In genomic region chr5:135707039-135707438, GRCm38 (mm10) we compare ENCODE assay signal across 17 mouse cellular contexts. TPM values are rescaled to one million over a fixed set of nuclear protein-coding genes. Genes with fewer than 3 reads are reported as not detected.
A peak's percentile ranks its signal among the peaks of the same experiment; 100 is the strongest.
DNase-seq lines count a peak whose midpoint lies in the region; ATAC-seq and TF ChIP-seq lines count a peak whose summit lies in the region.
"Had no signal": no experiment of that assay in that cellular context is flagged by ENCODE, and none has a peak within 500 bp of the region (broad histone marks: within the 10 kb centered on the region; RNA-seq: fewer than 3 reads in every experiment).

No protein-coding gene starts in this region.

- ATAC-seq in kidney, embryonic 14.5 days (ENCODE audit: low FRiP score, low TSS enrichment): no peak
- no peak for ATAC-seq in liver, postnatal 0 days
- ATAC-seq in liver, embryonic 12.5 days: no peak
- ATAC-seq: forebrain, embryonic 15.5 days; hindbrain, postnatal 0 days had no signal

- peak; percentile 52 for DNase-seq in kidney, adult 2 months
- DNase-seq in liver, postnatal 0 days: no peak
- no peak for DNase-seq in right cerebral cortex, postnatal 36 days (ENCODE audit: low spot score in 2 of 2)
- DNase-seq: cerebellum, adult 11 months; cerebellum, adult 8-10 months; cerebellum, postnatal 14 days; embryo, embryonic 11 days; heart, postnatal 14 days had no signal

- no peak for TF ChIP-seq EP300 in liver, postnatal 0 days (IDR thresholded peaks at IDR 0.05; ENCODE audit: low read depth)

- TF ChIP-seq POLR2A in kidney, adult 2 months (IDR thresholded peaks at IDR 0.05; ENCODE audit: low read depth, low read length): no peak
- no peak for TF ChIP-seq POLR2A in bone marrow macrophage, adult 2 months (IDR thresholded peaks at IDR 0.05; ENCODE audit: borderline replicate concordance, low read depth, low read length)

- 67% methylated on average over 13 of the region's 13 CpGs for WGBS in kidney, adult 2 months
- 96% methylated on average over 13 of the region's 13 CpGs for WGBS in kidney, embryonic 14.5 days
- 87% methylated on average over 13 of the region's 13 CpGs for WGBS in liver, postnatal 0 days (ENCODE audit: insufficient replicate concordance)
- 90% methylated on average over 13 of the region's 13 CpGs for WGBS in liver, embryonic 12.5 days (ENCODE audit: insufficient replicate concordance)
- WGBS in macrophage (ENCODE audit: missing documents): 95% methylated on average over 13 of the region's 13 CpGs

- H3K4me2 ChIP-seq in kidney, embryonic 14.5 days (replicated peaks; ENCODE audit: low read depth, low read length): no peak overlapping the region
- no peak overlapping the region for H3K4me2 ChIP-seq in liver, postnatal 0 days (ENCODE audit: low read depth, low read length)
- H3K4me2 ChIP-seq in liver, embryonic 12.5 days: no peak overlapping the region
- H3K4me2 ChIP-seq: embryonic facial prominence, embryonic 12.5 days; forebrain, embryonic 15.5 days; hindbrain, embryonic 13.5 days had no signal

- peaks cover 80% of the 10 kb centered on the region for H3K79me2 ChIP-seq in macrophage (ENCODE audit: inconsistent target)

- no peaks in the 10 kb centered on the region for H3K9me3 ChIP-seq in kidney, embryonic 14.5 days (ENCODE audit: control insufficient read depth, low read length)
- no peaks in the 10 kb centered on the region for H3K9me3 ChIP-seq in liver, postnatal 0 days (ENCODE audit: low read length)
- H3K9me3 ChIP-seq in liver, embryonic 12.5 days (replicated peaks): no peaks in the 10 kb centered on the region
- H3K9me3 ChIP-seq: embryonic facial prominence, embryonic 12.5 days; forebrain, embryonic 15.5 days; heart, embryonic 10.5 days; hindbrain, embryonic 13.5 days had no signal

- no peaks in the 10 kb centered on the region for H3K27me3 ChIP-seq in kidney, adult 2 months (replicated peaks; ENCODE audit: control insufficient read depth, insufficient read depth, low read length)
- H3K27me3 ChIP-seq in kidney, embryonic 14.5 days (ENCODE audit: control insufficient read depth, insufficient read depth, low read length): no peaks in the 10 kb centered on the region
- no peaks in the 10 kb centered on the region for H3K27me3 ChIP-seq in liver, postnatal 0 days (ENCODE audit: insufficient read depth, low read length)
- no peaks in the 10 kb centered on the region for H3K27me3 ChIP-seq in liver, embryonic 12.5 days (replicated peaks)
- H3K27me3 ChIP-seq: embryonic facial prominence, embryonic 12.5 days; forebrain, embryonic 15.5 days; hindbrain, embryonic 13.5 days had no signal

- peak overlapping the region; percentile 41 for H3K27ac ChIP-seq in kidney, adult 2 months (ENCODE audit: insufficient read depth, low read depth, low read length)
- H3K27ac ChIP-seq in kidney, embryonic 14.5 days (ENCODE audit: low read depth, low read length): no peak overlapping the region
- H3K27ac ChIP-seq in liver, postnatal 0 days (ENCODE audit: low read depth): peak overlapping the region; percentile 13
- H3K27ac ChIP-seq in liver, embryonic 12.5 days: no peak overlapping the region
- peak overlapping the region; percentile 93 for H3K27ac ChIP-seq in bone marrow macrophage, adult 2 months (ENCODE audit: insufficient read depth, low read depth, low read length)
- H3K27ac ChIP-seq in macrophage: peak overlapping the region; percentile 98
- H3K27ac ChIP-seq: embryonic facial prominence, embryonic 12.5 days; forebrain, embryonic 15.5 days; heart, embryonic 10.5 days; hindbrain, embryonic 13.5 days; hindbrain, postnatal 0 days had no signal

- TF ChIP-seq CTCF in kidney, adult 2 months (conservative IDR thresholded peaks at IDR 0.05; ENCODE audit: insufficient read depth, insufficient read length, low read depth, low read length): no peak
- TF ChIP-seq CTCF in liver, postnatal 0 days (IDR thresholded peaks at IDR 0.05; ENCODE audit: low read depth): no peak
- TF ChIP-seq CTCF in bone marrow macrophage, adult 2 months (IDR thresholded peaks at IDR 0.05; ENCODE audit: low read depth, low read length): no peak

- H3K4me3 ChIP-seq in kidney, adult 2 months (ENCODE audit: insufficient read depth, low read depth, low read length): no peak overlapping the region
- H3K4me3 ChIP-seq in kidney, embryonic 14.5 days (ENCODE audit: low read length): no peak overlapping the region
- no peak overlapping the region for H3K4me3 ChIP-seq in liver, postnatal 0 days (ENCODE audit: low read depth, low read length)
- no peak overlapping the region for H3K4me3 ChIP-seq in liver, embryonic 12.5 days
- no peak overlapping the region for H3K4me3 ChIP-seq in bone marrow macrophage, adult 2 months (ENCODE audit: insufficient read depth, low read length)
- no peak overlapping the region for H3K4me3 ChIP-seq in macrophage (ENCODE audit: inconsistent target)
- H3K4me3 ChIP-seq: embryonic facial prominence, embryonic 12.5 days; forebrain, embryonic 15.5 days; heart, embryonic 10.5 days; hindbrain, embryonic 13.5 days had no signal

- H3K4me1 ChIP-seq in kidney, adult 2 months (ENCODE audit: control insufficient read depth, insufficient read depth, low read length): peaks cover 39% of the 10 kb centered on the region
- H3K4me1 ChIP-seq in kidney, embryonic 14.5 days (ENCODE audit: control insufficient read depth, insufficient read depth, low read length): peaks cover 3% of the 10 kb centered on the region
- peaks cover 41% of the 10 kb centered on the region for H3K4me1 ChIP-seq in liver, postnatal 0 days (ENCODE audit: insufficient read depth)
- H3K4me1 ChIP-seq in liver, embryonic 12.5 days: peaks cover 56% of the 10 kb centered on the region
- H3K4me1 ChIP-seq in bone marrow macrophage, adult 2 months (ENCODE audit: control insufficient read depth, insufficient read depth, low read length): peaks cover 77% of the 10 kb centered on the region
- H3K4me1 ChIP-seq: embryonic facial prominence, embryonic 12.5 days; forebrain, embryonic 15.5 days had no signal

- H3K9ac ChIP-seq in kidney, embryonic 14.5 days (ENCODE audit: low read depth, low read length): no peak overlapping the region
- H3K9ac ChIP-seq in liver, postnatal 0 days (replicated peaks): no peak overlapping the region
- no peak overlapping the region for H3K9ac ChIP-seq in liver, embryonic 12.5 days
- H3K9ac ChIP-seq: embryonic facial prominence, embryonic 12.5 days; forebrain, embryonic 15.5 days; hindbrain, embryonic 13.5 days had no signal

- H3K36me3 ChIP-seq in kidney, adult 2 months (ENCODE audit: control insufficient read depth, insufficient read depth, low read length): no peaks in the 10 kb centered on the region
- peaks cover 15% of the 10 kb centered on the region; the same call in 1 of the 2 replicates for H3K36me3 ChIP-seq in kidney, embryonic 14.5 days (ENCODE audit: control insufficient read depth, insufficient read depth, low read length)
- peaks cover 17% of the 10 kb centered on the region for H3K36me3 ChIP-seq in liver, postnatal 0 days (replicated peaks; ENCODE audit: insufficient read depth, low read length)
- peaks cover 29% of the 10 kb centered on the region for H3K36me3 ChIP-seq in liver, embryonic 12.5 days
- H3K36me3 ChIP-seq in macrophage (ENCODE audit: inconsistent target): peaks cover 10% of the 10 kb centered on the region; the same call in 1 of the 2 replicates

RNA-seq across cellular contexts. Expression of gene Por, which starts 37.2 kb away (rescaled TPM):
- polyA plus RNA-seq in kidney, adult 2 months (2012; rRNA removed): 361 and 405 TPM in 2 replicates
- polyA plus RNA-seq in kidney, embryonic 14.5 days (2014; fragmentation: Nextera tagmentation; extraction: Ambion mirVana): 51.8 and 64.2 TPM in 2 replicates
- 302 and 303 TPM in 2 replicates for polyA plus RNA-seq in liver, postnatal 0 days (2015; fragmentation: Nextera tagmentation; extraction: Ambion mirVana)
- 34.7 and 36.6 TPM in 2 replicates for polyA plus RNA-seq in liver, embryonic 12.5 days (2016; fragmentation: Nextera tagmentation; extraction: Ambion mirVana)
- polyA plus RNA-seq in bone marrow macrophage, adult 2 months (2012; ENCODE audit: insufficient read depth, insufficient read length, missing spikeins): 69.1 and 83.9 TPM in 2 replicates
- total RNA-seq in macrophage (2018; cell fraction: chromatin; rRNA removed): 100 to 1,000 TPM in 25 of 26 experiments, 10 to 100 TPM in 1; 41.6 to 535 (median 288) TPM
- 100 to 1,000 TPM; 293 to 583 (median 414) TPM for total RNA-seq in macrophage (2018; cell fraction: cytosol; rRNA removed)
- 100 to 1,000 TPM; 124 to 641 (median 427) TPM for total RNA-seq in macrophage (2018; cell fraction: nucleus; rRNA removed)
- polyA plus RNA-seq in macrophage (2018): 256 to 2,039 TPM (median 562 TPM) in 3 replicates

RNA-seq across cellular contexts. Expression of gene Tmem120a, which starts 37.2 kb away (rescaled TPM):
- polyA plus RNA-seq in kidney, adult 2 months (2012; rRNA removed): 91.3 and 96.7 TPM in 2 replicates
- polyA plus RNA-seq in kidney, embryonic 14.5 days (2014; fragmentation: Nextera tagmentation; extraction: Ambion mirVana): 64.7 and 65.1 TPM in 2 replicates
- polyA plus RNA-seq in liver, postnatal 0 days (2015; fragmentation: Nextera tagmentation; extraction: Ambion mirVana): 80.8 and 82.7 TPM in 2 replicates
- 17.4 and 21.5 TPM in 2 replicates for polyA plus RNA-seq in liver, embryonic 12.5 days (2016; fragmentation: Nextera tagmentation; extraction: Ambion mirVana)
- polyA plus RNA-seq in bone marrow macrophage, adult 2 months (2012; ENCODE audit: insufficient read depth, insufficient read length, missing spikeins): 37.1 and 41.5 TPM in 2 replicates
- total RNA-seq in macrophage (2018; cell fraction: chromatin; rRNA removed): 10 to 100 TPM in 21 of 26 experiments, 1 to 10 TPM in 5; 4.8 to 32.9 (median 14.6) TPM
- 10 to 100 TPM; 36.8 to 57.4 (median 46.8) TPM for total RNA-seq in macrophage (2018; cell fraction: cytosol; rRNA removed)
- 10 to 100 TPM in 24 of 26 experiments, 1 to 10 TPM in 2; 8.5 to 39.3 (median 19.6) TPM for total RNA-seq in macrophage (2018; cell fraction: nucleus; rRNA removed)
- polyA plus RNA-seq in macrophage (2018): 34.9 to 76.8 TPM (median 42.6 TPM) in 3 replicates

Comparison
In these comparisons a context has a peak if more than half of its experiments do, and no peak if none do; other contexts are left out.
1. H3K27ac ChIP-seq: peak in kidney, adult 2 months (single experiment), liver, postnatal 0 days (single experiment), bone marrow macrophage, adult 2 months (single experiment) and macrophage (single experiment); none in kidney, embryonic 14.5 days (single experiment) and liver, embryonic 12.5 days (single experiment).